Mouse (Mus musculus) megakaryocyte-erythroid progenitor cell, adult 5-6 weeks (primary cell): ENCODE data around the gene Fcrl1. TPM values are rescaled to one million over a fixed set of nuclear protein-coding genes. Genes with fewer than 3 reads are reported as not detected.
"Not testable (repeated sequence)": the region's sequence is repeated elsewhere in the genome, so short reads cannot be mapped to it uniquely, and the experiment has no call there.

Source experiments
- ATAC-seq: replicated peaks from 2 replicates; pipeline ENCODE4 v1.8.0; 2016; ENCODE audit warnings: mild to moderate bottlenecking, inconsistent platforms; ENCODE audit not compliant: severe bottlenecking, poor library complexity, low FRiP score, low TSS enrichment
- total RNA-seq, 2 experiments: library from RNA; stranded (forward) in 1 of 2; stranded (reverse) in 1 of 2; fragments of 200-1000, 215-1000 nt in 1 of 2; fragments of >200 nt in 1 of 2; fragmentation: Nextera tagmentation in 1 of 2; gene quantifications; 2 replicates each; pipeline ENCODE4 v1.2.3; 2014 to 2017

The Fcrl1 gene
- 0.35 and 2.3 TPM in 2 replicates for total RNA-seq (2014; fragmentation: Nextera tagmentation)
- total RNA-seq (2017) = not detected in 2 replicates

GRCm38 (mm10) chr3:87376195-87377165 is at the start of gene Fcrl1:
Fcrl1 (plus strand) TSS chr3:87376387.
- no peak for ATAC-seq

- ATAC-seq = no peak
These were observed 38.3 kb upstream of the Fcrl1 start for GRCm38 (mm10) chr3:87337899-87338298.

GRCm38 (mm10) chr3:87350992-87351391 is 25.2 kb upstream of the Fcrl1 start:
- not testable (repeated sequence) for ATAC-seq

- no peak for ATAC-seq
These were observed 18.6 kb upstream of the Fcrl1 start, which contains the start of gene Cd5l for GRCm38 (mm10) chr3:87357581-87357980. Cd5l (plus strand) TSS chr3:87357881.

- ATAC-seq = no peak
These were observed 17.0 kb upstream of the Fcrl1 start for GRCm38 (mm10) chr3:87359215-87359614.

- no peak for ATAC-seq
These were observed 15.7 kb upstream of the Fcrl1 start for GRCm38 (mm10) chr3:87360466-87360865.

- no peak for ATAC-seq
These were observed 10.5 kb upstream of the Fcrl1 start for GRCm38 (mm10) chr3:87365691-87366090.

GRCm38 (mm10) chr3:87367511-87367910 is 8.7 kb upstream of the Fcrl1 start:
- ATAC-seq = no peak

GRCm38 (mm10) chr3:87369181-87369580 is 7.0 kb upstream of the Fcrl1 start:
- ATAC-seq = no peak

- no peak for ATAC-seq
These were observed 1.0 kb downstream of the Fcrl1 start for GRCm38 (mm10) chr3:87377228-87377627.

GRCm38 (mm10) chr3:87377719-87378118 is 1.5 kb downstream of the Fcrl1 start:
- ATAC-seq = no peak

- ATAC-seq = not testable (repeated sequence)
These were observed 3.6 kb downstream of the Fcrl1 start for GRCm38 (mm10) chr3:87379641-87380315.

GRCm38 (mm10) chr3:87381806-87382712 is 5.9 kb downstream of the Fcrl1 start:
- ATAC-seq = no peak

GRCm38 (mm10) chr3:87383308-87383707 is 7.1 kb downstream of the Fcrl1 start:
- ATAC-seq = no peak

GRCm38 (mm10) chr3:87385105-87385504 is 8.9 kb downstream of the Fcrl1 start:
- no peak for ATAC-seq

- ATAC-seq = no peak
These were observed 14.7 kb downstream of the Fcrl1 start for GRCm38 (mm10) chr3:87390935-87391334.

GRCm38 (mm10) chr3:87398809-87399208 is 22.6 kb downstream of the Fcrl1 start:
- no peak for ATAC-seq

GRCm38 (mm10) chr3:87399906-87400305 is 23.7 kb downstream of the Fcrl1 start:
- ATAC-seq = no peak

- no peak for ATAC-seq
These were observed 25.1 kb downstream of the Fcrl1 start for GRCm38 (mm10) chr3:87401321-87401720.
